Mouse (Mus musculus): Measurements from ENCODE around the gene Adgrg1.

Gene Adgrg1

DNA sequence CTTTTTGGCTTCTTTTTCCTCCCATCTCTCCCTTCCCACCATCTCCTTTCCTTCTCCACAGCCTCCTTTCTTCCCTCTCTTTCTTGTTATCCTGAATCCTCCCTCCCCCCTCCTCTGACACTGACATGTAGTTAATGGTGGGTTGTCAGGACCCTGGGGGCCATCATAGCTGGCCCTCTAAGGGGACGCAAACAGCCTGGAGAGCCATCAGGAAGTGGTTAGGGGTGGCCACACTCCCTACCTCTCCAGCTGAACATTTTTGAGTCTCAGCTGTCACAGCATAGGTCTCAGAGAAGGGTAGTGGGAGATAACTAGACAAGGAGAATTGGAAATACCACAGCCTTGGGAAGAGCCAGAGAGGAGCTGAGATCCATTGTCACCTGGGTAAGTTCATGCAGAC lies 20.0 kb downstream of the Adgrg1 start:
- in situ Hi-C loops (cut with MboI, MseI) = no loop called here

GRCm38 (mm10) chr8:94995336-94995893 lies 20.9 kb downstream of the Adgrg1 start:
- in situ Hi-C loops (cut with MboI, MseI) = loop anchor here (5.0 kb wide), 2 partner anchors 33 to 53 kb away; no protein-coding TSS in a partner anchor

DNA sequence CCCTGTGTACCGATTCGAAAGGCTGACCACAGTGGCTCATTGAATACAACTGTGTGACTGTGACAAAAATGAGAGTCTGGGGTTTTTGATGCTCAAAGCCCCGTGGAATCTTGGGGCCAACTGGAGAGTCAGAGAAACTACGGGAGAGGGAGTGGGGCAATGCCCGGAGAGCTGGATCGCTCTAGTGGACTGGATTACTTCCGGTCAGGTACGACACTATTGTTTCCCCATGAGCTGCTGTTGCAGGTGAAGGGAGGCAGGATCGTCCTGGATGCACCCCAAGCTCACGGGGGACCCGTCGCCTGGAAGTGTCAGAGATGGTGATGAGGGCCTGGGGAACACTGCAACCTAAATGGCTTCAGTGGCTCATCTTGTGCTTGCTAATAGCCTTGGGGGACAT lies 21.5 kb downstream of the Adgrg1 start:
- in situ Hi-C loops (cut with MboI, MseI) = loop anchor here (5.0 kb wide), 2 partner anchors 34 to 54 kb away; no protein-coding TSS in a partner anchor

DNA sequence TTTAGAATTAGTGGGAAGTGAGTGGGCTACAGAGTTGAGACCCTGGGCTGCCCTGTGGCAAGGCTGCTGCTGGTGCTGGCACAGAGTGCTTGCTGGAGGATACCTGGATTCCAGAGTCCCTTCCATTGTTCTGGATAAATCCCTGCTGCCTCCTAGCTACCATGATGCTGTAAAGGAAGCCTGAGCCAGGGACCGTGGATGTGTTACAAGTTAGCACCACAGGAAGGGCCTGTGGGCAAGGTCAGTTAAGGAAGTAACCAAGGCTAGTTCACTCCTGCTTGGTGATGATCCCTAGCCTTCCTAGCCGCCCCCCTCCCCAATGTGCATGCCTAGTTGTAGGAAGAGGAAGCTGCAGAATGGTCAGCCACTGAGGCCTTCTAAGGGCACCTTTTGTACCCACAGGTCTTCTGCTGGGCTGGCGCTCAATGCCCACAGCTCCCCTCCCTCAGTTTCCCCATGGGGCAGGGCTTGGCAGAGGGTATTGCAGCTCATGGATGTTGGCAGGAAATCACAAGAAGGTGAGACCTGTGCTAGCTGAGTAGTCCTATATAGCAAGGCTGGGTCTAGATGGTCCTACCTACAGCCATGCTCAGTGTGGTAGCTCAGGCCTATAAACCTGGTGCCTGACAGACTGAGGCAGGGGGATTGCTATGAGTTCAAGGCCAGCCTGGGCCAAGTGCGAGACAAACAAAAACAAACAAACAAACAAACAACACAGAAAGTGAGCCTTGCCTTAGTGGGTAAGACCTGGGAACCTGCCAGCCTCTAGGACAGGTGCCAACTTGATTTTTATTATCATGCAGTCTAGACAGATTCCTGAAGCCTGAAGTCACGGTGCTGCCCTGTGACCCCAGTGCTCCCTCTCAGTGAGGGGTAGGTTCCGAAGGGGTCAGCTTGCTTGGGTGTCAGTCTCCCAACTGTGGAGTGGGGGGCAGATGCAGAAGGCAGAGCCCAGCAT lies 22.6 kb downstream of the Adgrg1 start:
- in situ Hi-C loops (cut with MboI, MseI) = loop anchor here (5.0 kb wide), 2 partner anchors 35 to 55 kb away; no protein-coding TSS in a partner anchor

DNA sequence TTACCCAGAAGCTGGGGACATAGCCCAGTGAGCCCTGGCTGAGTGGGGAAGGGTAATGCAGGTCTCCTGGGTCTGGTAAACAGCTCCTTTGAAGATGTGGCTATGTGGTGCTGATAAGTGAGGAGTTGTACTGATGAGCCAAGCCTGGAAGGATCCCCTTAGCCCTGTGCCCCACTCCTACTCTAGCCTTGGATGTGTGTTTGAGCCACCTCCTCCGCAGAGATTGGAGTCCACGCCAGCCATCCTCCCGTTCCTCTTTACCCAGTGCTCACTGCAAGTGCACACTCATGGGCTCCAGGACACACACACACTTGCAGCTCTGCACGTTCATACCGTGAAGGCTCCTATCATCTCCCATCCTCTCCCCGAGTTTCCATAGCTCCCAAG lies 23.3 kb downstream of the Adgrg1 start:
- in situ Hi-C loops (cut with MboI, MseI) = loop anchor here (5.0 kb wide), 2 partner anchors 36 to 56 kb away; no protein-coding TSS in a partner anchor

- in situ Hi-C loops (cut with MboI, MseI) = loop anchor here (5.0 kb wide), 2 partner anchors 36 to 56 kb away; no protein-coding TSS in a partner anchor
These were observed 23.9 kb downstream of the Adgrg1 start for GRCm38 (mm10) chr8:94998431-94998830.

GRCm38 (mm10) chr8:94999004-94999403 lies 24.5 kb downstream of the Adgrg1 start:
- in situ Hi-C loops (cut with MboI, MseI) = loop anchor here (5.0 kb wide), 2 partner anchors 37 to 57 kb away; no protein-coding TSS in a partner anchor

DNA sequence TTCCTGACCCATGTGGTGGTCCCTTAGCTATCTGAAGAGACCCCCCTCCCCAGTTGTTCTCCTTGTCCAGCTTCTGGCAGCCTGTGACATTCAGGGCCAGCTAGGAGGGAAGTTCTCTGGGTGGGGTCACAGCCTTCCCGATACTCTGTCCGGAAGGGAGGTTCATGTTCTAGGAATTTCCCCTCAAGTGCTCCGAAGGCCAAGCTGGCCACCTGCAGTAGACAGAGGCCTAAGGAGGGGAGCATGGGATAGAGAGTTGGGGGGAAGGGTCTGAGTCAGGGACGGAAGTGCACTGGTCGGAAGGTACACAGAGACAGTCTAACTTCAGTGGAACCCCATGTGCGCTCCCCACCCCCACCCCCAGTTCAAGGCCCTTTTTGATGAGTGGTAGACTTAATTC lies 25.4 kb downstream of the Adgrg1 start:
- in situ Hi-C loops (cut with MboI, MseI) = loop anchor here (5.0 kb wide), 2 partner anchors 38 to 58 kb away; no protein-coding TSS in a partner anchor

GRCm38 (mm10) chr8:95000684-95001083 lies 26.1 kb downstream of the Adgrg1 start:
- in situ Hi-C loops (cut with MboI, MseI) = no loop called here

GRCm38 (mm10) chr8:95001165-95001564 lies 26.6 kb downstream of the Adgrg1 start:
- in situ Hi-C loops (cut with MboI, MseI) = no loop called here

GRCm38 (mm10) chr8:95001655-95002054 lies 27.1 kb downstream of the Adgrg1 start:
- in situ Hi-C loops (cut with MboI, MseI) = no loop called here

GRCm38 (mm10) chr8:95002089-95002655 lies 27.6 kb downstream of the Adgrg1 start:
- in situ Hi-C loops (cut with MboI, MseI) = no loop called here

DNA sequence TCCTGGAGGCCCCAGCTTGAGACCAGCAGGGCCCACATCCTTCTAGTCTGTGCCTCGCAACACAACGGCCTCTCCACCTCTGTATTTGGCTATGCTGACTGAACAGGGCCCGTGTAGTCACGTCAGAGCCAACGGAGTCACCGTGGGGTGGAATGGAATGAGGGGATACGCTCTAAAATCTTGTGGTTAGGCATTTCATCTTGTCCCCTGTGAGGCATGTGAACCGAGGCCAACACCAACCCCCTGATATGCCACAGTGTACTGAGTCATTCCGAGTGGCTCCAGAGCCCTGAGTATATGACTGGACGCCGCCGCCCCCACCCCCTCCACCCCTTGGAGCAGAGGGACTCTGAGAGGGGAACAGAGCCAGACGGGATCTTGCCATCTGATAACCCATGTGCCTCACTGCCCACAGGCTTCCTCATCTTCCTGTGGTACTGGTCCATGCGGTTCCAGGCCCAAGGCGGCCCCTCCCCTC lies 37.9 kb downstream of the Adgrg1 start:
- in situ Hi-C loops (cut with MboI, MseI) = no loop called here

GRCm38 (mm10) chr8:95015866-95016265 lies 41.3 kb downstream of the Adgrg1 start:
- in situ Hi-C loops (cut with MboI, MseI) = no loop called here

DNA sequence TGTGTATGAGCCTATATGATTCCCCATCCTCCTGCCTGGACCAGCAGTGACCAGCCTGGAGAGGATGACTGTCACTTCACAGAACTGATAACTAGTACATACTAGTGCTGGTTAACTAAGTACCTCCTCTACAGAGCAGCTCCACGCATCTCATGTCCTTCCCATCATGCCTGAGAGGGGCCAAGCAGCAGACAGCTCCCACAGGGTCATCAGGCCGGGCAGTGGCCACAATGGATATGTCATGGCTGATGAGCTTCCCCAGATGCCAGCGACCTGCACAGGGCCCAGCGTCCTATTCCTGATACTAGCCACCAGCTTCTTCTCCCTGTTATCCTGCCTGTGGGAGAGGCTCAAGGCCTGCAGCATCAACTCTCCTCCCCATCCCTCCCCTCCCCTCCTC lies 42.1 kb downstream of the Adgrg1 start:
- in situ Hi-C loops (cut with MboI, MseI) = no loop called here

GRCm38 (mm10) chr8:95017451-95017850 lies 42.9 kb downstream of the Adgrg1 start, which contains the start of gene Adgrg3:
Adgrg3 (plus strand) TSS chr8:95017692.
- in situ Hi-C loops (cut with MboI, MseI) = no loop called here

DNA sequence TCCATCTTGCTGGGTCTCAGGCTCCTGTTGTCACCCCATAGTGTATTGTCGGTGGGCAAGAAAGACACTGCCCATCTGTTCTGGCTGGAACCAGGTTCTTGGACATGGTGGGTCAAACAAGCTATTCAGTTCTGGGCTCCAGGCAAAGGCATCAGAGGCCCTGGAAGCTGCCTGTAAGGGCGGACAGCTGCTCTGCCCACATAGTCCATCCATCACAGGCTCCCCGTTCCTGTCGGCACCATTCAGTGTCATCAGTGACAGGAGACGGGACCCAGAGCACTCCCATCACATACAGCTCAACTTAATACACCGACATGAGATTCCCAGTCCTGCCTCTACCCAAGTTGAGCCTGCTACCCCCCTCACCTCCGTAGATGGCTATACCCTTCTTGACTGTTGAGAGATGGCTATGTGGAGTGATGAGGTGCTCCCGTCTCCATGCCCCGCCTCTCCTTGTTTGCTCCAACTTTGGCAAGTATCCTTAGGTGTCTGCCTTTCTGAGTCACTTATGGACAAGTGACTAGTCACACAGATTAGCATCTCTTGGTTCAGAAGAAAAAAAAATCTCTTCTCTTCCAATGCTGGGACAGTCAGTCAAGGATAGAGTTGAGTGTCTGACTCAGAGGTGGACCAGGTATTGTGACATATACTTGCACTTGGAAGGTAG lies 43.6 kb downstream of the Adgrg1 start:
- in situ Hi-C loops (cut with MboI, MseI) = no loop called here

- in situ Hi-C loops (cut with MboI, MseI) = no loop called here
These were observed 45.8 kb downstream of the Adgrg1 start for GRCm38 (mm10) chr8:95020293-95020777.

DNA sequence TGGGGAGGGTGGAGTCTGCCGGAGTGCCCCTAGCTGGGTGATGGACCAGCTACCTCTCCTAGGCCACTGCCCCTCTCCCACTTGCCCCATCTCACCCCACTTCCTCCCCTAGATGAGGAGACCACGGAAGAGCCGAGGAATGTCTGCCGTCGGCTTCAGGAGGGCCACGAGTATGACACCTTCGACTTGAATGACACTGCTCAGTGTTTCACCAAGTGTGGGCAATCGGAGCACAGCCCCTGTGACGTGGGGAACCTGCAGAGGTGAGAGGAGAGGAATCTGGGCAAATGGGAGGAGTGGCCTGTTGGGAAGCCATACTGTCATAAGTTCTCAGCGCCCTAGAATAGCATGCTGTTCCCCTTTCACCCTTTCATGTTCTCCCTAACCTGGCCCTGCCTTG lies 46.3 kb downstream of the Adgrg1 start:
- in situ Hi-C loops (cut with MboI, MseI) = no loop called here

GRCm38 (mm10) chr8:95023201-95023600 lies 48.6 kb downstream of the Adgrg1 start:
- in situ Hi-C loops (cut with MboI, MseI) = no loop called here

GRCm38 (mm10) chr8:95024387-95024786 lies 49.8 kb downstream of the Adgrg1 start:
- in situ Hi-C loops (cut with MboI, MseI) = no loop called here
